ENCODE assay signal across 9 mouse cellular contexts in the genomic region with DNA sequence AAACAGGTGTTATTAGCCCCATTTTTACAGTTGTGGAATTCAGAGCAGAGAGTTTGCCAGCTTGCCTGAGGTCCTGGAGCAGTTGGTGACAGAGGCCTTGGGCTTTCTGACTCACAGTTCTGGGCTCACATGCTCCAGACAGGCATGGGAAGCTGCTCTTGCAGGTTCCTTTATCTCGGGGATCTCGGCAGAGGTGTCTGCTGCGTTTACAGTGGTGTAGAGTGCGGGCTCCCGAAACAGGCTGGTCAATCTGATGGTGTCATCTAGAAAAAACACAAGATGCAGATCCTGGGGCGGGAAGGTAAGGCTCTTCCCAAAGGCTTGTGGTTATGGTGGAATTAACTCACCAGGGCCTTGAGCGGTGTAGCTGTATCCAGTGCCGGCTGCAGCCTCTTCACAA. TPM values are rescaled to one million over a fixed set of nuclear protein-coding genes. Genes with fewer than 3 reads are reported as not detected.
DNase-seq lines count a peak whose midpoint lies in the region; ATAC-seq and TF ChIP-seq lines count a peak whose summit lies in the region.
"Had no signal": no experiment of that assay in that cellular context is flagged by ENCODE, and none has a peak within 500 bp of the region (broad histone marks: within the 10 kb centered on the region; RNA-seq: fewer than 3 reads in every experiment).

No protein-coding gene starts in this region.

- H3K4me2 ChIP-seq in liver, embryonic 14.5 days (ENCODE audit: low read depth), result peak overlapping the region; percentile 71; the same call in 1 of the 2 replicates

- TF ChIP-seq CTCF in liver, embryonic 14.5 days (IDR thresholded peaks at IDR 0.05; ENCODE audit: low read depth), result no peak

- H3K4me1 ChIP-seq in liver, embryonic 14.5 days (replicated peaks; ENCODE audit: control insufficient read depth in 2 of 2, insufficient read depth in 2 of 2, low read length in 1 of 2), result peaks cover 27 to 38% of the 10 kb centered on the region in 2 experiments
- H3K4me1 ChIP-seq in hindbrain, embryonic 10.5 days (replicated peaks), result peaks cover 33% of the 10 kb centered on the region

- no peak for ATAC-seq in liver, embryonic 14.5 days (ENCODE audit: insufficient read depth)

- H3K9ac ChIP-seq in liver, embryonic 14.5 days (replicated peaks), result no peak overlapping the region
- H3K9ac ChIP-seq: lung, embryonic 14.5 days had no signal

- peak; percentile 86 for DNase-seq in heart, adult 11 months
- DNase-seq in heart, adult 9 months (ENCODE audit: low spot score in 2 of 2), result no peak
- no peak for DNase-seq in liver, embryonic 14.5 days (ENCODE audit: low read depth in 3 of 3, low spot score in 3 of 3)
- DNase-seq in liver, result no peak
- DNase-seq in adrenal gland, adult 8-10 months, result peak; percentile 64
- DNase-seq in naive thymus-derived CD4-positive, alpha-beta T cell, adult 2 months (ENCODE audit: low read depth), result peak; percentile 49
- DNase-seq in right cerebral cortex, adult 2 months (ENCODE audit: low spot score in 2 of 2), result no peak
- no peak for DNase-seq in hindbrain, embryonic 10.5 days (ENCODE audit: low spot score)
- DNase-seq: lung, embryonic 14.5 days had no signal

- no peaks in the 10 kb centered on the region for H3K36me3 ChIP-seq in liver, embryonic 14.5 days (replicated peaks; ENCODE audit: control insufficient read depth, insufficient read depth, low read depth)
- peaks cover 18% of the 10 kb centered on the region; the same call in 1 of the 2 replicates for H3K36me3 ChIP-seq in hindbrain, embryonic 10.5 days

- WGBS in liver, embryonic 14.5 days (ENCODE audit: insufficient replicate concordance), result 57% methylated on average over 8 of the region's 8 CpGs
- WGBS in hindbrain, embryonic 10.5 days, result 92% methylated on average over 8 of the region's 8 CpGs

- H3K4me3 ChIP-seq in liver, embryonic 14.5 days (ENCODE audit: insufficient read depth in 1 of 2, low read depth in 2 of 2, low read length in 2 of 2), result no peak overlapping the region
- no peak overlapping the region for H3K4me3 ChIP-seq in hindbrain, embryonic 10.5 days

- H3K9me3 ChIP-seq in liver, embryonic 14.5 days (ENCODE audit: control insufficient read depth, low read length), result no peaks in the 10 kb centered on the region
- H3K9me3 ChIP-seq in hindbrain, embryonic 10.5 days, result no peaks in the 10 kb centered on the region

- no peaks in the 10 kb centered on the region for H3K27me3 ChIP-seq in liver, embryonic 14.5 days (ENCODE audit: control insufficient read depth, insufficient read depth, low read length)
- no peaks in the 10 kb centered on the region for H3K27me3 ChIP-seq in hindbrain, embryonic 10.5 days (ENCODE audit: insufficient read depth, poor library complexity, severe bottlenecking)

- H3K27ac ChIP-seq in liver, embryonic 14.5 days, result no peak overlapping the region
- no peak overlapping the region for H3K27ac ChIP-seq in hindbrain, embryonic 10.5 days

- TF ChIP-seq EP300 in liver, embryonic 14.5 days (IDR thresholded peaks at IDR 0.05; ENCODE audit: low read depth), result no peak

RNA-seq across cellular contexts. Expression of a gene that starts 50.6 kb away (rescaled TPM):
- polyA plus RNA-seq in liver, embryonic 14.5 days (2012; rRNA removed), result 13.8 and 22.6 TPM in 2 replicates
- 70.8 and 75.6 TPM in 2 replicates for polyA plus RNA-seq in liver, embryonic 14.5 days (2014; fragmentation: Nextera tagmentation; extraction: Ambion mirVana)
- total RNA-seq in adrenal gland, adult 8-10 months (2022), result 100 to 1,000 TPM; 106 to 141 (median 127) TPM
- polyA plus RNA-seq in hindbrain, embryonic 10.5 days (2016; fragmentation: Nextera tagmentation; extraction: Ambion mirVana), result 139 and 146 TPM in 2 replicates

Comparison
In these comparisons a context has a peak if more than half of its experiments do, and no peak if none do; other contexts are left out.
1. DNase-seq: peak in heart, adult 11 months (single experiment), adrenal gland, adult 8-10 months (single experiment) and naive thymus-derived CD4-positive, alpha-beta T cell, adult 2 months (single experiment); none in heart, adult 9 months (0 of 2), liver, embryonic 14.5 days (0 of 3), liver (single experiment), right cerebral cortex, adult 2 months (0 of 2) and hindbrain, embryonic 10.5 days (single experiment).